Mouse (Mus musculus) forebrain, embryonic 10.5 days (tissue): ENCODE results near the gene Tmem189. TPM values are rescaled to one million over a fixed set of nuclear protein-coding genes. Genes with fewer than 3 reads are reported as not detected.
A peak's percentile ranks its signal among the peaks of the same experiment; 100 is the strongest.

Source experiments
- DNase-seq: peaks from one replicate; pipeline ENCODE4 v3.0.0-alpha.2; 2017; ENCODE audit warnings: low spot score; ENCODE audit errors: extremely low spot score
- H3K27ac ChIP-seq: fragments of 300-500 bp; sonication (generic); 2 replicates; pipeline ENCODE4 v1.5.1; 2016; ENCODE audit warnings: mild to moderate bottlenecking
- H3K27me3 ChIP-seq: fragments of 300-500 bp; sonication (generic); 2 replicates; pipeline ENCODE4 v1.6.1; 2016; ENCODE audit warnings: mild to moderate bottlenecking; ENCODE audit not compliant: poor library complexity, severe bottlenecking
- H3K36me3 ChIP-seq: fragments of 300-500 bp; sonication (generic); replicated peaks from 2 replicates; pipeline ENCODE4 v1.6.1; 2016; ENCODE audit warnings: mild to moderate bottlenecking, moderate library complexity
- H3K4me1 ChIP-seq: fragments of 300-500 bp; sonication (generic); 2 replicates; pipeline ENCODE4 v1.6.1; 2016
- H3K4me3 ChIP-seq: fragments of 300-500 bp; sonication (generic); 2 replicates; pipeline ENCODE4 v1.5.1; 2016; ENCODE audit warnings: mild to moderate bottlenecking, moderate library complexity
- H3K9me3 ChIP-seq: fragments of 300-500 bp; sonication (generic); 2 replicates; pipeline ENCODE4 v1.6.1; 2016; ENCODE audit warnings: mild to moderate bottlenecking, moderate library complexity
- WGBS: fragments of 180-500 bp; shearing (Covaris S2); methylation state at CpG from one replicate; pipeline ENCODE4 v1.1.7; 2016; 5-methylcytosine and 5-hydroxymethylcytosine counted together
- polyA plus RNA-seq: library from polyadenylated mRNA; unstranded; fragments of >200 nt; fragmentation: Nextera tagmentation; extraction: Ambion mirVana; gene quantifications from 2 replicates; pipeline ENCODE4 v1.2.1, GENCODE M21; 2016

The Tmem189 gene
- 31.5 and 34.2 TPM in 2 replicates for polyA plus RNA-seq

GRCm38 (mm10) chr2:167689501-167690218 lies at the start of gene Tmem189:
Gene Tmem189 (minus strand): TSS chr2:167689822.
- H3K27ac ChIP-seq, result peak within 1 kb of the TSS; percentile 83
- H3K27me3 ChIP-seq, result peaks cover 80% of the 10 kb centered on the region
- no peaks in the 10 kb centered on the region for H3K9me3 ChIP-seq
- peak; percentile 59 for DNase-seq
- WGBS, result 1% methylated on average over 99 of the region's 99 CpGs
- peaks cover 26% of the 10 kb centered on the region for H3K4me1 ChIP-seq
- H3K4me3 ChIP-seq, result peak within 1 kb of the TSS; percentile 74
- no peaks in the 10 kb centered on the region for H3K36me3 ChIP-seq

GRCm38 (mm10) chr2:167739030-167739429 lies 49.4 kb upstream of the Tmem189 start:
- no peaks in the 10 kb centered on the region for H3K27me3 ChIP-seq
- 59% methylated on average over 6 of the region's 6 CpGs for WGBS

GRCm38 (mm10) chr2:167734861-167735260 lies 45.2 kb upstream of the Tmem189 start:
- no peak for DNase-seq
- Histone ChIP-seq H3K27me3 (no peaks in the 10 kb centered on the region), H3K4me3 (no peak overlapping the region), H3K9me3 (no peaks in the 10 kb centered on the region), H3K4me1 (peaks cover 21% of the 10 kb centered on the region), H3K36me3 (no peaks in the 10 kb centered on the region), H3K27ac (no peak overlapping the region)
- WGBS, result 79% methylated on average over 10 of the region's 10 CpGs

More at GRCm38 (mm10) chr2:167739030-167739429, 49.4 kb upstream of the Tmem189 start:
- Histone ChIP-seq H3K4me1 (peaks cover 29% of the 10 kb centered on the region), H3K36me3 (no peaks in the 10 kb centered on the region), H3K27ac (0 out of 2 replicates have a peak overlapping the region, but pooled peaks have one; percentile 11), H3K4me3 (no peak overlapping the region), H3K9me3 (no peaks in the 10 kb centered on the region)
- DNase-seq, result no peak

GRCm38 (mm10) chr2:167731149-167731548 lies 41.5 kb upstream of the Tmem189 start:
- DNase-seq, result no peak
- Histone ChIP-seq H3K4me1 (peaks cover 17% of the 10 kb centered on the region), H3K36me3 (no peaks in the 10 kb centered on the region), H3K27me3 (no peaks in the 10 kb centered on the region), H3K9me3 (no peaks in the 10 kb centered on the region), H3K4me3 (no peak overlapping the region), H3K27ac (peak overlapping the region; percentile 40; the same call in 1 of the 2 replicates)
- 65% methylated on average over 13 of the region's 13 CpGs for WGBS

- no peaks in the 10 kb centered on the region for H3K27me3 ChIP-seq
- no peak for DNase-seq
- WGBS, result 76% methylated on average over 7 of the region's 7 CpGs
- H3K4me3 ChIP-seq, result no peak overlapping the region
- H3K36me3 ChIP-seq, result no peaks in the 10 kb centered on the region
- no peaks in the 10 kb centered on the region for H3K9me3 ChIP-seq
- peaks cover 17% of the 10 kb centered on the region for H3K4me1 ChIP-seq
- H3K27ac ChIP-seq, result no peak overlapping the region
Measured at GRCm38 (mm10) chr2:167730036-167730435, 40.4 kb upstream of the Tmem189 start.

GRCm38 (mm10) chr2:167727161-167727560 lies 37.5 kb upstream of the Tmem189 start:
- H3K36me3 ChIP-seq, result no peaks in the 10 kb centered on the region
- peaks cover 23% of the 10 kb centered on the region for H3K4me1 ChIP-seq
- no peaks in the 10 kb centered on the region for H3K27me3 ChIP-seq
- H3K27ac ChIP-seq, result no peak overlapping the region
- 72% methylated on average over 13 of the region's 13 CpGs for WGBS
- no peak overlapping the region for H3K4me3 ChIP-seq
- no peak for DNase-seq
- H3K9me3 ChIP-seq, result no peaks in the 10 kb centered on the region

- DNase-seq, result no peak
- 94% methylated on average over 10 of the region's 10 CpGs for WGBS
- no peak overlapping the region for H3K4me3 ChIP-seq
- no peaks in the 10 kb centered on the region for H3K27me3 ChIP-seq
- H3K4me1 ChIP-seq, result peaks cover 26% of the 10 kb centered on the region
- H3K9me3 ChIP-seq, result no peaks in the 10 kb centered on the region
- H3K27ac ChIP-seq, result no peak overlapping the region
- no peaks in the 10 kb centered on the region for H3K36me3 ChIP-seq
Measured at GRCm38 (mm10) chr2:167725879-167726278, 36.3 kb upstream of the Tmem189 start.

- Histone ChIP-seq H3K4me1 (peaks cover 17% of the 10 kb centered on the region), H3K36me3 (no peaks in the 10 kb centered on the region), H3K27ac (no peak overlapping the region), H3K27me3 (no peaks in the 10 kb centered on the region), H3K4me3 (no peak overlapping the region), H3K9me3 (no peaks in the 10 kb centered on the region)
- WGBS, result 82% methylated on average over 11 of the region's 11 CpGs
- DNase-seq, result no peak
Measured at GRCm38 (mm10) chr2:167723589-167724206, 34.1 kb upstream of the Tmem189 start.

- Histone ChIP-seq H3K27me3 (no peaks in the 10 kb centered on the region), H3K4me1 (peaks cover 17% of the 10 kb centered on the region), H3K36me3 (no peaks in the 10 kb centered on the region), H3K4me3 (no peak overlapping the region), H3K27ac (no peak overlapping the region), H3K9me3 (no peaks in the 10 kb centered on the region)
- 74% methylated on average over 6 of the region's 6 CpGs for WGBS
- no peak for DNase-seq
Measured at GRCm38 (mm10) chr2:167722538-167722937, 32.9 kb upstream of the Tmem189 start.

- H3K27ac ChIP-seq, result peak overlapping the region; percentile 44; the same call in 1 of the 2 replicates
- no peaks in the 10 kb centered on the region for H3K27me3 ChIP-seq
- no peak for DNase-seq
- H3K36me3 ChIP-seq, result no peaks in the 10 kb centered on the region
- no peaks in the 10 kb centered on the region for H3K9me3 ChIP-seq
- no peak overlapping the region for H3K4me3 ChIP-seq
- H3K4me1 ChIP-seq, result peaks cover 13% of the 10 kb centered on the region
- WGBS, result 85% methylated on average over 11 of the region's 11 CpGs
Measured at GRCm38 (mm10) chr2:167721159-167721882, 31.7 kb upstream of the Tmem189 start.

GRCm38 (mm10) chr2:167719520-167719919 lies 29.9 kb upstream of the Tmem189 start:
- H3K27ac ChIP-seq, result no peak overlapping the region
- H3K4me1 ChIP-seq, result peaks cover 13% of the 10 kb centered on the region
- H3K4me3 ChIP-seq, result no peak overlapping the region
- no peaks in the 10 kb centered on the region for H3K36me3 ChIP-seq
- no peak for DNase-seq
- 84% methylated on average over 4 of the region's 4 CpGs for WGBS
- no peaks in the 10 kb centered on the region for H3K9me3 ChIP-seq
- no peaks in the 10 kb centered on the region for H3K27me3 ChIP-seq

- Histone ChIP-seq H3K4me1 (peaks cover 8% of the 10 kb centered on the region), H3K36me3 (no peaks in the 10 kb centered on the region), H3K27ac (no peak overlapping the region), H3K4me3 (no peak overlapping the region), H3K27me3 (no peaks in the 10 kb centered on the region), H3K9me3 (no peaks in the 10 kb centered on the region)
- 60% methylated on average over 1 of the region's 1 CpGs for WGBS
- no peak for DNase-seq
Measured at GRCm38 (mm10) chr2:167717208-167717607, 27.6 kb upstream of the Tmem189 start.

- Histone ChIP-seq H3K27me3 (no peaks in the 10 kb centered on the region), H3K9me3 (no peaks in the 10 kb centered on the region), H3K4me3 (no peak overlapping the region), H3K4me1 (peaks cover 10% of the 10 kb centered on the region), H3K36me3 (no peaks in the 10 kb centered on the region), H3K27ac (no peak overlapping the region)
- no peak for DNase-seq
- WGBS, result 75% methylated on average over 6 of the region's 6 CpGs
Measured at GRCm38 (mm10) chr2:167715008-167715407, 25.4 kb upstream of the Tmem189 start.
